Mouse (Mus musculus) kidney, adult 2 months (tissue): ENCODE results near the gene Plbd2. TPM values are rescaled to one million over a fixed set of nuclear protein-coding genes. Genes with fewer than 3 reads are reported as not detected.

Experiments used
- DNase-seq: peaks from one replicate; pipeline ENCODE4 v3.0.0; 2021
- H3K27ac ChIP-seq: fragments of 200-500 bp; 2 replicates; pipeline ENCODE4 v1.5.1; 2012; ENCODE audit warnings: low read depth, low read length, control low read depth, inconsistent platforms; ENCODE audit not compliant: insufficient read depth
- H3K27me3 ChIP-seq: fragments of 200-500 bp; replicated peaks from 2 replicates; pipeline ENCODE4 v1.6.1; 2012; ENCODE audit warnings: mild to moderate bottlenecking, moderate library complexity, low read length, inconsistent platforms; ENCODE audit not compliant: control insufficient read depth, insufficient read depth
- H3K36me3 ChIP-seq: fragments of 200-500 bp; 2 replicates; pipeline ENCODE4 v1.6.1; 2012; ENCODE audit warnings: mild to moderate bottlenecking, moderate library complexity, low read length, inconsistent platforms; ENCODE audit not compliant: control insufficient read depth, insufficient read depth
- H3K4me1 ChIP-seq: fragments of 200-500 bp; 2 replicates; pipeline ENCODE4 v1.6.1; 2011; ENCODE audit warnings: low read length; ENCODE audit not compliant: control insufficient read depth, insufficient read depth
- H3K4me3 ChIP-seq: fragments of 200-500 bp; 2 replicates; pipeline ENCODE4 v1.5.1; 2011; ENCODE audit warnings: mild to moderate bottlenecking, low read depth, low read length, control low read depth; ENCODE audit not compliant: insufficient read depth
- CTCF ChIP-seq: fragments of 200-500 bp; conservative IDR thresholded peaks from 2 replicates; pipeline ENCODE4 v1.5.1; 2011; ENCODE audit warnings: low read depth, mild to moderate bottlenecking, control low read depth, low read length, moderate library complexity, mixed read lengths; ENCODE audit not compliant: insufficient read depth, insufficient read length
- POLR2A ChIP-seq: fragments of 200-500 bp; IDR thresholded peaks from one replicate; pipeline ENCODE4 v1.6.1; 2011; ENCODE audit warnings: low read depth, low read length, control low read depth
- WGBS: fragments of 180-500 bp; shearing (Covaris S2); methylation state at CpG from one replicate; pipeline ENCODE4 v1.1.7; 2018; 5-methylcytosine and 5-hydroxymethylcytosine counted together
- polyA plus RNA-seq: library from polyadenylated mRNA; depleted of rRNA; stranded (reverse); fragments of >200 nt; gene quantifications from 2 replicates; pipeline ENCODE4 v1.2.3, GENCODE M21; 2012

Plbd2 gene
- polyA plus RNA-seq, 1 experiment, result 49.3 TPM

DNA sequence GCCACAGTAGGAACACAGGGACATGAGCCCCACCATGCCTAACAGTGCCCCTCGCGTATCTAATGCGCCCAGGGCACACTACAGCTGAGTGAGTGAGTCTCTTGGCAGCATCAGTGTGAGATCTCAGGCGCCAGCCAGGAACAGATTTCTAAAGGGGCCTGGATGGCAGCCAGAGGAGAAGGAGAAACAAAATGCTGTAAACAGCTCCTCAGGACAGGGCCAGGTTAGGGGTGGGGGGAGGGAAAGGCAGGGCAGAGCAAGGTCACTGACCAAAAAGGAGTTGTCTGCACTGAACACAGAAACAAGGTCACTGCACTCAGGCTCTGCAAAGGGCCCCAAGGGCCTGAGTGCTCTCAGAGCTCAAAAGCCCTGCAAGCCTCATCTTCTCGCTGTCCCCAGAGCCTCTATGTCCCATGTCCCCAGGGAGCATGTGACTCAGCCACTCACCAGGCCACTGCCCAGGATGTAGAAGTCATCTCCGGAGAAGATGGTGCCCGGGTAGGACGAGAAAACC is 12.7 kb downstream of the Plbd2 start:
- H3K27ac ChIP-seq, result peak overlapping the region; percentile 54
- 38% methylated on average over 8 of the region's 8 CpGs for WGBS
- no peaks in the 10 kb centered on the region for H3K36me3 ChIP-seq
- peak; percentile 83 for DNase-seq
- H3K27me3 ChIP-seq, result no peaks in the 10 kb centered on the region
- no peak overlapping the region for H3K4me3 ChIP-seq
- 0 out of 2 replicates have a peak, but pooled peaks cover 5% of the 10 kb centered on the region for H3K4me1 ChIP-seq
- TF ChIP-seq CTCF (no peak), POLR2A (no peak)

DNA sequence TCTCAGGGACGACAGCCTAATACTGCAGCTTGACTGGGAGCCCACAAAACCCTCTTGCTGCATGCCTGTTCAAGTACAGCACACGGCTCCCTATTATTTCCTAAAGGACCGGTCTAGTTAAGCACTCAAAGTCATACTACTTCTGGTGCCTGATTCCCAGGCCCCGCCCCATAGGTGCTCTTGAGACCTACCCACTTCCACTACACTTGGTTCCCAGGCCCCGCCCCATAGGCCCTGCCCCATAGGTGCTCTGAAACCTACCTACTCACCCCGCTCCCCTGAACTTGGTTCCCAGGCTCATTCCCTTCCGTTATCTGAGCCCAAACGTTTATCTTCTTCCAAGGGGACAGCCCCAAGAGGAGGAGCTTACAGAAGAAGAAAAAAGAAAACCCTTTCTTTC is 15.6 kb downstream of the Plbd2 start:
- TF ChIP-seq CTCF, result no peak
- TF ChIP-seq POLR2A, result no peak
- Histone ChIP-seq H3K36me3 (no peaks in the 10 kb centered on the region), H3K4me1 (0 out of 2 replicates have a peak, but pooled peaks cover 2% of the 10 kb centered on the region), H3K4me3 (no peak overlapping the region), H3K27me3 (no peaks in the 10 kb centered on the region), H3K27ac (no peak overlapping the region)
- 86% methylated on average over 8 of the region's 8 CpGs for WGBS
- no peak for DNase-seq

DNA sequence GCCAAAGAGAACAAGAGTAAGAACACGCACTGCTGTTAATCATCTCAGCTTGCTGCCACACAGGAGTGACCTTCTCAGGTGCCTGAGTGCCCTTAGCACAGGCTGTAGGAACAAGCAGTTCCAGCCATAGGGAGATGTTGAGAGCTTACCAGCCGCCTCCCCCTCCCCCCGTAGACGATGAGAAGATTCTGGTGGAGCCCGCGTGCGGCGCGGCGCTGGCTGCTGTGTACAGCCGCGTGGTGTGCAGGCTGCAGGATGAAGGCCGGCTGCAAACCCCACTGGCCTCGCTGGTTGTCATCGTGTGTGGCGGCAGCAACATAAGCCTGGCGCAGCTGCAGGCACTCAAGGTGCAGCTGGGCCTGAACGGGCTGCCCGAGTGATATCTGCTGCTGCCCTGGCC is 20.0 kb downstream of the Plbd2 start:
- no peak overlapping the region for H3K4me3 ChIP-seq
- H3K4me1 ChIP-seq, result no peaks in the 10 kb centered on the region
- no peak for DNase-seq
- no peaks in the 10 kb centered on the region for H3K36me3 ChIP-seq
- no peak overlapping the region for H3K27ac ChIP-seq
- WGBS, result 81% methylated on average over 19 of the region's 19 CpGs
- no peaks in the 10 kb centered on the region for H3K27me3 ChIP-seq
- TF ChIP-seq POLR2A, result no peak
- TF ChIP-seq CTCF, result no peak

DNA sequence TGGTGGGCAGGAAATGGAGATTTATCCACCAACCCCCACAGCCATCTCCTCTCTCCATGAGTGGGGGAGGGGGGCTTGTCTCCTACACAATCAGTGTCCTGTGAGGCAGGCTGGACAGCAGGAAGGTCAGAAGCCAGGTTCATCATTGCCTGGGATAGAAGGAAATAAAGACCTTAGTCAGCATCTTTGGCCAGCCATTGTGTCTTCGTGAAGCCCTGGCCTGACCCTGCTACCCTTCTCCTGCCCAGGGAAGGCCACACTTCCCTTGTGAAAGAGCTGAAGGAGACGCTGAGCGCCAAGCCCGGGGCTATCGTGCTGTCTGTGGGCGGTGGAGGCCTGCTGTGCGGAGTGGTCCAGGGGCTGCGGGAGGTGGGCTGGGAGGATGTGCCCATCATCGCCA is 22.2 kb downstream of the Plbd2 start:
- WGBS, result 53% methylated on average over 9 of the region's 9 CpGs
- no peak for DNase-seq
- Histone ChIP-seq H3K27ac (no peak overlapping the region), H3K27me3 (no peaks in the 10 kb centered on the region), H3K4me3 (no peak overlapping the region), H3K4me1 (no peaks in the 10 kb centered on the region), H3K36me3 (no peaks in the 10 kb centered on the region)
- TF ChIP-seq POLR2A (no peak), CTCF (no peak)

DNA sequence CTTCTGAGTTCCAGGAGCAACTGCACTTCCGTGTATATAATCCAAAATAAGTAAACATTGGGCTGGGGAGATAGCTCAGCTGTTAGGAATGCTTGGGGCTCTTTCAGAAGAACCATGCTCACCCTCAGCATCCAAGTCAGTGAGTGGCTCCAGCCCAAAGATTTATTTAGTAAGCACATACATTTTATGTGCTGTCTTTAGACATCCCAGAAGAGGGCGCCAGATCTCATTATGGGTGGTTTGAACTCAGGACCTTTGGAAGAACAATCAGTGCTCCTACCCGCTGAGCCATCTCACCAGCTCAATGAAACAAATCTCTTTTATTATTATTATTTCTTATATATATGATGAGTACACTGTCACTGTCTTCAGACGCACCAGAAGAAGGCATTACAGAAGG is 23.9 kb downstream of the Plbd2 start:
- TF ChIP-seq POLR2A, result no peak
- TF ChIP-seq CTCF, result no peak
- DNase-seq, result no peak
- no peaks in the 10 kb centered on the region for H3K4me1 ChIP-seq
- 77% methylated on average over 4 of the region's 4 CpGs for WGBS
- no peak overlapping the region for H3K27ac ChIP-seq
- H3K27me3 ChIP-seq, result no peaks in the 10 kb centered on the region
- H3K4me3 ChIP-seq, result no peak overlapping the region
- H3K36me3 ChIP-seq, result no peaks in the 10 kb centered on the region

DNA sequence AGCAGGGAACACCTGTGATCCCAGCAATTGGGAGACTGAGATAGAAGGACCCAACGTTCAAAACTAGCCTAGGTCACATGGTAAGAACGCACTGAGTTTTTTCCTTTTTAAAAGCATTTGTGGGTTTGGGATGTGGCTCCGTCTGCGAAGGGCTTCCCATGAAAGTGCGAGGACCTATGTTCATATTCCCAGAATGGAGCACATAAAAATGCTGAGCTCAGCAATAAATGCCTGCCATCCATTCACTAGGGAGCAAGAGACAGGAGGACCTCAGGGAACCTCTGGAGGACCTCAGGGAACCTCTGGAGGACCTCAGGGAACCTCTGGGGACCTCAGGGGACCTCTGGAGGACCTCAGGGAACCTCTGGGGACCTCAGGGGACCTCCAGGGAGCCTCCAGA is 25.4 kb downstream of the Plbd2 start:
- Histone ChIP-seq H3K36me3 (no peaks in the 10 kb centered on the region), H3K27ac (no peak overlapping the region), H3K4me3 (no peak overlapping the region), H3K4me1 (no peaks in the 10 kb centered on the region), H3K27me3 (no peaks in the 10 kb centered on the region)
- no peak for TF ChIP-seq CTCF
- TF ChIP-seq POLR2A, result no peak
- DNase-seq, result no peak
- WGBS, result 85% methylated on average over 5 of the region's 5 CpGs

DNA sequence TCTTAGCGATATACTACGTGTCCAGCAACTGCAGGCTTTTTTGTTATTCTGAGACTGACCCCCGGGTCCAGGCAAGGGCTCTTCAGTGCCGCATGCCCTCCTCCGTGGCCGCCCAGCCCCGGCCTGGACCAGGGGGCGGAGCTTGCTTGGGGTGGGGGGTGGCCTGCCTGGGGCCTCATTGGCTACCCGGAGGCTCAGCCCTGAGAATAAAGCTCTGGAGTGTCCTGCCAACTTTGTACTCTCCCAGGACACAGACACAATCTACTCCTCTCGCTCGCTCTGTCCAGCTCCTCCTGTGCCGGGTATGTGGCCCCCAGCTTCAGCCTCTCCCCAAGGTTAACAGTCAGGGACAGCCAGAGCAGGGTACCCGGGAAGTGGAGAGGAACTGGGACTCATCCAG is 27.1 kb downstream of the Plbd2 start, which contains the start of gene Sds:
TSS of gene Sds (plus strand) at position 231 of the 400 bp plus-strand sequence.
- Histone ChIP-seq H3K27ac (no peak within 1 kb of the TSS), H3K36me3 (no peaks in the 10 kb centered on the region), H3K4me1 (no peaks in the 10 kb centered on the region), H3K27me3 (no peaks in the 10 kb centered on the region), H3K4me3 (no peak within 1 kb of the TSS)
- TF ChIP-seq CTCF, result no peak
- TF ChIP-seq POLR2A, result no peak
- WGBS, result 18% methylated on average over 13 of the region's 13 CpGs
- no peak for DNase-seq
